Mouse (Mus musculus) adrenal gland, postnatal 10 days (tissue): ENCODE measurements around the gene Vmn1r226. TPM values are rescaled to one million over a fixed set of nuclear protein-coding genes. Genes with fewer than 3 reads are reported as not detected.

ENCODE experiments used
- DNase-seq: peaks from one replicate; pipeline ENCODE4 v3.0.0; 2021; ENCODE audit warnings: mixed read lengths
- long read RNA-seq, 2 experiments: library from polyadenylated mRNA; stranded (forward); transcript quantifications; one replicate each; pipeline ENCODE4 v2.0.0; 2021
- total RNA-seq, 2 experiments: library from RNA; stranded (reverse); gene quantifications; 2 replicates each; pipeline ENCODE4 v1.2.3; 2021

Vmn1r226 gene
- total RNA-seq = not detected
- long read RNA-seq, experiment 1 = 0 reads
- long read RNA-seq, experiment 2 = 0 reads

- DNase-seq = no peak
These were observed at the start of gene Vmn1r226 for GRCm38 (mm10) chr17:20682543-20682942. Gene Vmn1r226 (plus strand): TSS chr17:20682843.

DNA sequence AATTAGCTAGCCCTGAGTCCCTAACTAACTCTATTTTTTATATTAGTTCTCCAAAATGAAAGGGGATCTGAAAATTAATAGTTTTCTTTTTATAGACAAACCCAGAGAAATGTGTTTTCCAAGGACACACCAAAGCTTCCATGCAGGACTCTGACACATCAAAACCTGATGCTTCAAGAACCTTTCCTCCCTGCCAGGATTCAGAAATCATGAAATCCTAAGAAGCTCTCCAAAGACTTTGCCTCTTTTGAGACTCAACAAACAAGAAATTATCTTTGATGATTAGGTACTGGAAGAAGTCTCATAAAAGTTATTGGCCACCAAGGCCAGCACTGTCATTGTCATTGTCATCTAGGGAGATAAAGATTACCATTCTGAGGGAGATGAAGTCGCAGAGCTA is 46.9 kb downstream of the Vmn1r226 start, which contains the start of gene Vmn1r227:
Gene Vmn1r227 (plus strand): TSS at position 301 of the 400 bp plus-strand sequence.
- DNase-seq = no peak

Other genes with a start within 250 kb of the Vmn1r226 start
- gene Vmn2r108, start 201.5 kb upstream of the Vmn1r226 start, total RNA-seq = not detected
- gene Vmn1r225, start 184.7 kb upstream of the Vmn1r226 start, total RNA-seq = not detected
- not detected for gene Vmn2r109, start 118.1 kb upstream of the Vmn1r226 start, total RNA-seq
- gene Vmn2r110, start 86.4 kb upstream of the Vmn1r226 start, total RNA-seq = not detected
- not detected for gene Fpr-rs3, start 58.0 kb upstream of the Vmn1r226 start, total RNA-seq
- not detected for gene Vmn1r227, start 47.0 kb downstream of the Vmn1r226 start, total RNA-seq
- gene Vmn1r228, start 103.3 kb downstream of the Vmn1r226 start, total RNA-seq = not detected
- under 1 TPM in 1 of 2 experiments, not detected in 1; 0.03 TPM for gene Vmn1r229, start 128.7 kb downstream of the Vmn1r226 start, total RNA-seq
- gene Vmn1r230, start 157.6 kb downstream of the Vmn1r226 start, total RNA-seq = not detected
- gene Vmn1r231, start 222.2 kb downstream of the Vmn1r226 start, total RNA-seq = not detected
- gene Vmn1r232, start 236.9 kb downstream of the Vmn1r226 start, total RNA-seq = not detected